Mouse (Mus musculus): Measurements from ENCODE around the gene Cep112. TPM values are rescaled to one million over a fixed set of nuclear protein-coding genes. Genes with fewer than 3 reads are reported as not detected.

The Cep112 gene
- total RNA-seq, 2 experiments from 2014 or later, result 20.0 to 21.3 TPM

- DNase-seq (ENCODE audit: low spot score in 2 of 2), result no peak
These were observed 352.2 kb downstream of the Cep112 start for GRCm38 (mm10) chr11:108777158-108777557.

- no peak for DNase-seq (ENCODE audit: low spot score in 2 of 2)
These were observed 355.6 kb downstream of the Cep112 start for GRCm38 (mm10) chr11:108780271-108781250.

GRCm38 (mm10) chr11:108798398-108798797 is 373.4 kb downstream of the Cep112 start:
- DNase-seq (ENCODE audit: low spot score in 2 of 2), result no peak

- DNase-seq (ENCODE audit: low spot score in 2 of 2), result no peak
These were observed 374.7 kb downstream of the Cep112 start for GRCm38 (mm10) chr11:108799695-108800094.

GRCm38 (mm10) chr11:108804030-108804429 is 379.0 kb downstream of the Cep112 start:
- DNase-seq (ENCODE audit: low spot score in 2 of 2), result no peak

GRCm38 (mm10) chr11:108805947-108806346 is 381.0 kb downstream of the Cep112 start:
- no peak for DNase-seq (ENCODE audit: low spot score in 2 of 2)

GRCm38 (mm10) chr11:108809626-108810025 is 384.6 kb downstream of the Cep112 start:
- DNase-seq (ENCODE audit: low spot score in 2 of 2), result no peak

GRCm38 (mm10) chr11:108821771-108822170 is 396.8 kb downstream of the Cep112 start:
- no peak for DNase-seq (ENCODE audit: low spot score in 2 of 2)

GRCm38 (mm10) chr11:108822257-108822656 is 397.3 kb downstream of the Cep112 start:
- DNase-seq (ENCODE audit: low spot score in 2 of 2), result no peak

- DNase-seq (ENCODE audit: low spot score in 2 of 2), result no peak
These were observed 402.3 kb downstream of the Cep112 start for GRCm38 (mm10) chr11:108827321-108827720.

- no peak for DNase-seq (ENCODE audit: low spot score in 2 of 2)
These were observed 403.5 kb downstream of the Cep112 start for GRCm38 (mm10) chr11:108828374-108829025.

- no peak for DNase-seq (ENCODE audit: low spot score in 2 of 2)
These were observed 411.7 kb downstream of the Cep112 start for GRCm38 (mm10) chr11:108836706-108837105.

GRCm38 (mm10) chr11:108840195-108840594 is 415.2 kb downstream of the Cep112 start:
- no peak for DNase-seq (ENCODE audit: low spot score in 2 of 2)

GRCm38 (mm10) chr11:108842765-108843164 is 417.8 kb downstream of the Cep112 start:
- DNase-seq (ENCODE audit: low spot score in 2 of 2), result no peak

GRCm38 (mm10) chr11:108845971-108846370 is 421.0 kb downstream of the Cep112 start:
- no peak for DNase-seq (ENCODE audit: low spot score in 2 of 2)

- DNase-seq (ENCODE audit: low spot score in 2 of 2), result no peak
These were observed 421.5 kb downstream of the Cep112 start for GRCm38 (mm10) chr11:108846479-108846878.

GRCm38 (mm10) chr11:108851771-108852170 is 426.8 kb downstream of the Cep112 start:
- no peak for DNase-seq (ENCODE audit: low spot score in 2 of 2)

- no peak for DNase-seq (ENCODE audit: low spot score in 2 of 2)
These were observed 432.3 kb downstream of the Cep112 start for GRCm38 (mm10) chr11:108857254-108857653.

- DNase-seq (ENCODE audit: low spot score in 2 of 2), result no peak
These were observed 432.8 kb downstream of the Cep112 start for GRCm38 (mm10) chr11:108857678-108858338.

GRCm38 (mm10) chr11:108858339-108858804 is 433.4 kb downstream of the Cep112 start:
- DNase-seq (ENCODE audit: low spot score in 2 of 2), result no peak

GRCm38 (mm10) chr11:108858846-108859245 is 433.9 kb downstream of the Cep112 start:
- no peak for DNase-seq (ENCODE audit: low spot score in 2 of 2)
